ENCODE assay signal across 26 mouse cellular contexts in genomic region chr13:36204320-36204719, GRCm38 (mm10).
A peak's percentile ranks its signal among the peaks of the same experiment; 100 is the strongest.
DNase-seq lines count a peak whose midpoint lies in the region; ATAC-seq and TF ChIP-seq lines count a peak whose summit lies in the region.
"Had no signal": no experiment of that assay in that cellular context is flagged by ENCODE, and none has a peak within 500 bp of the region (broad histone marks: within the 10 kb centered on the region; RNA-seq: fewer than 3 reads in every experiment).

No protein-coding gene starts in this region.

- no peaks in the 10 kb centered on the region for H3K27me3 ChIP-seq in heart, embryonic 13.5 days (replicated peaks)
- no peaks in the 10 kb centered on the region for H3K27me3 ChIP-seq in liver, embryonic 14.5 days (ENCODE audit: control insufficient read depth, insufficient read depth, low read length)
- no peaks in the 10 kb centered on the region for H3K27me3 ChIP-seq in liver, embryonic 11.5 days (replicated peaks; ENCODE audit: control insufficient read depth, insufficient read depth, low read length)
- no peaks in the 10 kb centered on the region for H3K27me3 ChIP-seq in CH12.LX (replicated peaks)
- H3K27me3 ChIP-seq in hindbrain, embryonic 11.5 days (ENCODE audit: control insufficient read depth, insufficient read depth, low read length), result no peaks in the 10 kb centered on the region
- no peaks in the 10 kb centered on the region for H3K27me3 ChIP-seq in intestine, embryonic 15.5 days (replicated peaks)
- H3K27me3 ChIP-seq: embryonic facial prominence, embryonic 13.5 days; heart, embryonic 12.5 days; hindbrain, embryonic 12.5 days; hindbrain, embryonic 15.5 days had no signal

- in situ Hi-C loops in CH12.LX (cut with MboI; ENCODE audit: low pct_ligation_motif_present, low pct_unique_long_range_greater_than_20kb, low sequenced_read_pairs), result no loop called here

- peaks cover 9% of the 10 kb centered on the region for H3K4me1 ChIP-seq in heart, embryonic 13.5 days
- H3K4me1 ChIP-seq in liver, embryonic 14.5 days (replicated peaks; ENCODE audit: control insufficient read depth in 2 of 2, insufficient read depth in 2 of 2, low read length in 1 of 2), result peaks cover 36 to 52% of the 10 kb centered on the region in 2 experiments
- H3K4me1 ChIP-seq in liver, embryonic 11.5 days (replicated peaks; ENCODE audit: control insufficient read depth, insufficient read depth, low read length), result no peaks in the 10 kb centered on the region; the same call in 1 of the 2 replicates
- peaks cover 22 to 84% of the 10 kb centered on the region in 2 experiments for H3K4me1 ChIP-seq in CH12.LX (ENCODE audit: control insufficient read depth in 1 of 2, insufficient read depth in 2 of 2)
- H3K4me1 ChIP-seq in hindbrain, embryonic 11.5 days (replicated peaks; ENCODE audit: control insufficient read depth, insufficient read depth, low read length), result no peaks in the 10 kb centered on the region
- no peaks in the 10 kb centered on the region for H3K4me1 ChIP-seq in intestine, embryonic 15.5 days (replicated peaks)
- H3K4me1 ChIP-seq: embryonic facial prominence, embryonic 10.5 days; embryonic facial prominence, embryonic 13.5 days; heart, embryonic 12.5 days; hindbrain, embryonic 15.5 days had no signal

- dilution Hi-C loops in CH12.LX (cut with MboI; ENCODE audit: extremely low pct_ligation_motif_present, extremely low pct_unique_long_range_greater_than_20kb, low sequenced_read_pairs), result no loop called here

- TF ChIP-seq POLR2A in CH12.LX (IDR thresholded peaks at IDR 0.05; ENCODE audit: low read depth, low read length), result no peak

- no peak for ATAC-seq in heart, embryonic 13.5 days (ENCODE audit: extremely low read depth, insufficient number of reproducible peaks, low FRiP score, low TSS enrichment)
- ATAC-seq in liver, embryonic 14.5 days (ENCODE audit: insufficient read depth), result no peak
- ATAC-seq in liver, embryonic 11.5 days (replicated peaks; ENCODE audit: low FRiP score), result no peak
- no peak for ATAC-seq in hindbrain, embryonic 11.5 days (ENCODE audit: low FRiP score)
- ATAC-seq in intestine, embryonic 15.5 days, result no peak
- ATAC-seq: forebrain, embryonic 14.5 days; forebrain, postnatal 0 days had no signal

- H3K4me3 ChIP-seq in heart, embryonic 13.5 days, result 0 out of 2 replicates have a peak overlapping the region, but pooled peaks have one; percentile 9
- H3K4me3 ChIP-seq in liver, embryonic 14.5 days (ENCODE audit: insufficient read depth in 1 of 2, low read depth in 2 of 2, low read length in 2 of 2), result no peak overlapping the region
- no peak overlapping the region for H3K4me3 ChIP-seq in liver, embryonic 11.5 days (ENCODE audit: low read depth, low read length)
- peak overlapping the region; percentile 9 to 50 (median 10) for H3K4me3 ChIP-seq in CH12.LX (replicated peaks in 1 of 3; ENCODE audit: low read depth in 2 of 3, low read length in 2 of 3, poor library complexity in 1 of 3)
- H3K4me3 ChIP-seq in hindbrain, embryonic 11.5 days (ENCODE audit: low read depth, low read length), result no peak overlapping the region
- no peak overlapping the region for H3K4me3 ChIP-seq in intestine, embryonic 15.5 days (replicated peaks)
- H3K4me3 ChIP-seq: embryonic facial prominence, embryonic 10.5 days; embryonic facial prominence, embryonic 13.5 days; heart, adult 2 months; heart, embryonic 12.5 days; hindbrain, embryonic 12.5 days; hindbrain, embryonic 15.5 days had no signal

- no peak for TF ChIP-seq CTCF in liver, embryonic 14.5 days (IDR thresholded peaks at IDR 0.05; ENCODE audit: low read depth)
- no peak for TF ChIP-seq CTCF in CH12.LX (conservative IDR thresholded peaks at IDR 0.05 in 1 of 2, IDR thresholded peaks at IDR 0.05 in 1 of 2; ENCODE audit: low read depth in 2 of 2, low read length in 2 of 2)

- no peak for TF ChIP-seq RAD21 in CH12.LX (IDR thresholded peaks at IDR 0.05; ENCODE audit: low read depth, low read length)

- no peak for TF ChIP-seq EP300 in liver, embryonic 14.5 days (IDR thresholded peaks at IDR 0.05; ENCODE audit: low read depth)
- TF ChIP-seq EP300 in CH12.LX (IDR thresholded peaks at IDR 0.05; ENCODE audit: low read length), result no peak; the same call in 1 of the 2 replicates

- no peak overlapping the region for H3K27ac ChIP-seq in heart, embryonic 13.5 days (replicated peaks)
- H3K27ac ChIP-seq in liver, embryonic 14.5 days, result peak overlapping the region; percentile 69
- H3K27ac ChIP-seq in liver, embryonic 11.5 days (ENCODE audit: low read depth, low read length), result no peak overlapping the region
- H3K27ac ChIP-seq in CH12.LX (ENCODE audit: insufficient read depth, low read depth), result 0 out of 2 replicates have a peak overlapping the region, but pooled peaks have one; percentile 29
- H3K27ac ChIP-seq in hindbrain, embryonic 11.5 days (ENCODE audit: low read depth, low read length), result no peak overlapping the region
- H3K27ac ChIP-seq in intestine, embryonic 15.5 days, result no peak overlapping the region
- H3K27ac ChIP-seq: embryonic facial prominence, embryonic 10.5 days; embryonic facial prominence, embryonic 13.5 days; heart, adult 2 months; hindbrain, embryonic 12.5 days; hindbrain, embryonic 15.5 days had no signal

- 0 out of 2 replicates have a peak, but pooled peaks cover 6% of the 10 kb centered on the region for H3K36me3 ChIP-seq in heart, embryonic 13.5 days
- no peaks in the 10 kb centered on the region for H3K36me3 ChIP-seq in liver, embryonic 14.5 days (replicated peaks; ENCODE audit: control insufficient read depth, insufficient read depth, low read depth)
- no peaks in the 10 kb centered on the region for H3K36me3 ChIP-seq in liver, embryonic 11.5 days (ENCODE audit: control insufficient read depth, insufficient read depth, low read length)
- H3K36me3 ChIP-seq in CH12.LX (replicated peaks in 1 of 2; ENCODE audit: control insufficient read depth in 1 of 2, insufficient read depth in 1 of 2, low read length in 1 of 2), result peaks cover 0 to 7% of the 10 kb centered on the region in 2 experiments
- no peaks in the 10 kb centered on the region for H3K36me3 ChIP-seq in hindbrain, embryonic 11.5 days (ENCODE audit: control insufficient read depth, insufficient read depth, low read length)
- H3K36me3 ChIP-seq in intestine, embryonic 15.5 days, result no peaks in the 10 kb centered on the region
- H3K36me3 ChIP-seq: embryonic facial prominence, embryonic 10.5 days; heart, embryonic 12.5 days; hindbrain, embryonic 12.5 days; hindbrain, embryonic 15.5 days had no signal

- H3K9me3 ChIP-seq in heart, embryonic 13.5 days, result no peaks in the 10 kb centered on the region
- H3K9me3 ChIP-seq in liver, embryonic 14.5 days (ENCODE audit: control insufficient read depth, low read length), result no peaks in the 10 kb centered on the region
- no peaks in the 10 kb centered on the region for H3K9me3 ChIP-seq in liver, embryonic 11.5 days (ENCODE audit: control insufficient read depth, low read length)
- no peaks in the 10 kb centered on the region for H3K9me3 ChIP-seq in CH12.LX (replicated peaks; ENCODE audit: low read length)
- H3K9me3 ChIP-seq in hindbrain, embryonic 11.5 days (ENCODE audit: control insufficient read depth, low read length), result no peaks in the 10 kb centered on the region
- no peaks in the 10 kb centered on the region for H3K9me3 ChIP-seq in intestine, embryonic 15.5 days
- H3K9me3 ChIP-seq: embryonic facial prominence, embryonic 10.5 days; embryonic facial prominence, embryonic 13.5 days; heart, embryonic 12.5 days; hindbrain, embryonic 12.5 days; hindbrain, embryonic 15.5 days had no signal

- no peaks in the 10 kb centered on the region for H3K79me2 ChIP-seq in CH12.LX (replicated peaks; ENCODE audit: control insufficient read depth, extremely low read depth, insufficient read depth, poor library complexity, severe bottlenecking)

- 74% methylated on average over 3 of the region's 3 CpGs for WGBS in heart, embryonic 13.5 days
- 75% methylated on average over 3 of the region's 3 CpGs for WGBS in liver, embryonic 14.5 days (ENCODE audit: insufficient replicate concordance)
- 78% methylated on average over 3 of the region's 3 CpGs for WGBS in liver, embryonic 11.5 days
- WGBS in hindbrain, embryonic 11.5 days, result 86% methylated on average over 3 of the region's 3 CpGs
- WGBS in intestine, embryonic 15.5 days, result 82% methylated on average over 3 of the region's 3 CpGs

- H3K9ac ChIP-seq in heart, embryonic 13.5 days, result no peak overlapping the region
- H3K9ac ChIP-seq in liver, embryonic 14.5 days (replicated peaks), result peak overlapping the region; percentile 24; the same call in 1 of the 2 replicates
- H3K9ac ChIP-seq in liver, embryonic 11.5 days (ENCODE audit: low read depth, low read length), result no peak overlapping the region
- peak overlapping the region; percentile 5 for H3K9ac ChIP-seq in CH12.LX (ENCODE audit: insufficient read depth, low read depth)
- no peak overlapping the region for H3K9ac ChIP-seq in hindbrain, embryonic 11.5 days (ENCODE audit: low read depth, low read length)
- H3K9ac ChIP-seq in intestine, embryonic 15.5 days, result no peak overlapping the region
- H3K9ac ChIP-seq: embryonic facial prominence, embryonic 13.5 days; forebrain, postnatal 0 days; heart, embryonic 12.5 days; hindbrain, embryonic 12.5 days; hindbrain, embryonic 15.5 days had no signal

- H3K4me2 ChIP-seq in heart, embryonic 13.5 days, result peak overlapping the region; percentile 31
- no peak overlapping the region for H3K4me2 ChIP-seq in liver, embryonic 14.5 days (ENCODE audit: low read depth)
- no peak overlapping the region for H3K4me2 ChIP-seq in liver, embryonic 11.5 days
- peak overlapping the region; percentile 2 for H3K4me2 ChIP-seq in CH12.LX (ENCODE audit: insufficient read depth, low read depth, poor library complexity, severe bottlenecking)
- H3K4me2 ChIP-seq in hindbrain, embryonic 11.5 days (replicated peaks; ENCODE audit: low read depth, low read length), result no peak overlapping the region
- no peak overlapping the region for H3K4me2 ChIP-seq in intestine, embryonic 15.5 days (replicated peaks)
- H3K4me2 ChIP-seq: embryonic facial prominence, embryonic 13.5 days; heart, embryonic 12.5 days; hindbrain, embryonic 12.5 days; hindbrain, embryonic 15.5 days had no signal

- no peak for DNase-seq in heart, adult 18-20 months
- DNase-seq in liver, embryonic 14.5 days (ENCODE audit: low read depth in 3 of 3, low spot score in 3 of 3), result no peak
- no peak for DNase-seq in liver, embryonic 11.5 days (ENCODE audit: low spot score)
- peak; percentile 67 for DNase-seq in CH12.LX (ENCODE audit: extremely low read depth)
- DNase-seq in hindbrain, embryonic 11.5 days (ENCODE audit: low spot score), result no peak
- DNase-seq: adrenal gland, adult 2 months; adrenal gland, postnatal 14 days; cerebellum, adult 11-12 months; cerebellum, adult 8-10 months; cerebellum, postnatal 10 days; cerebellum, postnatal 36 days; embryo, embryonic 11 days; forebrain, postnatal 0 days; gastrocnemius, postnatal 25 days; heart, adult 2 months; heart, postnatal 14 days; heart, postnatal 4 days; kidney, adult 11 months had no signal

TF ChIP-seq in CH12.LX, 34 proteins besides CTCF, POLR2A, EP300 and RAD21 (continues in another document):
- no peak for TF ChIP-seq HCFC1 (IDR thresholded peaks at IDR 0.05; ENCODE audit: low read depth, low read length)
- 0 out of 2 replicates have a peak, but pooled peaks have one; percentile 30 for TF ChIP-seq IRF4 (IDR thresholded peaks at IDR 0.05; ENCODE audit: low read depth, low read length)
- no peak for TF ChIP-seq MYC (IDR thresholded peaks at IDR 0.05; ENCODE audit: low read depth, low read length)
- no peak for TF ChIP-seq JUND (conservative IDR thresholded peaks at IDR 0.05; ENCODE audit: low read depth, low read length)
- no peak for TF ChIP-seq UBTF (IDR thresholded peaks at IDR 0.05; ENCODE audit: low read depth, low read length)

Comparison
In these comparisons a context has a peak if more than half of its experiments do, and no peak if none do; other contexts are left out.
1. H3K27ac ChIP-seq: peak in liver, embryonic 14.5 days (single experiment) and CH12.LX (single experiment); none in heart, embryonic 13.5 days (single experiment), liver, embryonic 11.5 days (single experiment), hindbrain, embryonic 11.5 days (single experiment) and intestine, embryonic 15.5 days (single experiment).
2. H3K9ac ChIP-seq: peak in liver, embryonic 14.5 days (single experiment) and CH12.LX (single experiment); none in heart, embryonic 13.5 days (single experiment), liver, embryonic 11.5 days (single experiment), hindbrain, embryonic 11.5 days (single experiment) and intestine, embryonic 15.5 days (single experiment).
3. H3K4me2 ChIP-seq: peak in heart, embryonic 13.5 days (single experiment) and CH12.LX (single experiment); none in liver, embryonic 14.5 days (single experiment), liver, embryonic 11.5 days (single experiment), hindbrain, embryonic 11.5 days (single experiment) and intestine, embryonic 15.5 days (single experiment).
4. H3K4me3 ChIP-seq: peak in heart, embryonic 13.5 days (single experiment) and CH12.LX (3 of 3); none in liver, embryonic 14.5 days (0 of 2), liver, embryonic 11.5 days (single experiment), hindbrain, embryonic 11.5 days (single experiment) and intestine, embryonic 15.5 days (single experiment).